Mouse (Mus musculus) hindbrain, embryonic 11.5 days (tissue): Measurements from ENCODE around the gene Sgsh. TPM values are rescaled to one million over a fixed set of nuclear protein-coding genes. Genes with fewer than 3 reads are reported as not detected.
A peak's percentile ranks its signal among the peaks of the same experiment; 100 is the strongest.

ENCODE experiments used
- ATAC-seq: fragments of 200-750 bp; cut with Nextera tagmentation; 2 replicates; pipeline ENCODE4 v1.8.0; 2017; ENCODE audit warnings: mild to moderate bottlenecking, moderate TSS enrichment, moderate library complexity; ENCODE audit not compliant: low FRiP score
- DNase-seq: peaks from one replicate; pipeline ENCODE4 v3.0.0-alpha.2; 2015; ENCODE audit warnings: low spot score
- H3K27ac ChIP-seq: fragments of 300-500 bp; sonication (generic); 2 replicates; pipeline ENCODE4 v1.5.1; 2014; ENCODE audit warnings: mild to moderate bottlenecking, low read depth, low read length
- H3K27me3 ChIP-seq: fragments of 300-500 bp; sonication (generic); 2 replicates; pipeline ENCODE4 v1.6.1; 2014; ENCODE audit warnings: mild to moderate bottlenecking, low read length, moderate library complexity, mixed read lengths; ENCODE audit not compliant: control insufficient read depth, insufficient read depth
- H3K36me3 ChIP-seq: fragments of 300-500 bp; sonication (generic); 2 replicates; pipeline ENCODE4 v1.6.1; 2014; ENCODE audit warnings: mild to moderate bottlenecking, low read length, moderate library complexity, mixed read lengths; ENCODE audit not compliant: control insufficient read depth, insufficient read depth
- H3K4me1 ChIP-seq: fragments of 300-500 bp; sonication (generic); replicated peaks from 2 replicates; pipeline ENCODE4 v1.6.1; 2014; ENCODE audit warnings: low read length, mixed read lengths; ENCODE audit not compliant: control insufficient read depth, insufficient read depth
- H3K4me2 ChIP-seq: fragments of 300-500 bp; sonication (generic); replicated peaks from 2 replicates; pipeline ENCODE4 v1.6.1; 2014; ENCODE audit warnings: mild to moderate bottlenecking, low read depth, low read length
- H3K4me3 ChIP-seq: fragments of 300-500 bp; sonication (generic); 2 replicates; pipeline ENCODE4 v1.5.1; 2014; ENCODE audit warnings: low read depth, low read length
- H3K9ac ChIP-seq: fragments of 300-500 bp; sonication (generic); 2 replicates; pipeline ENCODE4 v1.6.1; 2014; ENCODE audit warnings: low read depth, low read length
- H3K9me3 ChIP-seq: fragments of 300-500 bp; sonication (generic); 2 replicates; pipeline ENCODE4 v1.6.1; 2016; ENCODE audit warnings: low read length; ENCODE audit not compliant: control insufficient read depth
- WGBS: fragments of 180-500 bp; shearing (Covaris S2); extraction: QIAGEN DNeasy Blood & Tissue Kit; methylation state at CpG from one replicate; pipeline ENCODE4 v1.1.7; 2014; 5-methylcytosine and 5-hydroxymethylcytosine counted together
- polyA plus RNA-seq: library from polyadenylated mRNA; unstranded; fragments of >200 nt; fragmentation: Nextera tagmentation; extraction: Ambion mirVana; gene quantifications from 2 replicates; pipeline ENCODE4 v1.2.1, GENCODE M21; 2014

The Sgsh gene
- polyA plus RNA-seq: 4.4 and 6.0 TPM in 2 replicates

- H3K27ac ChIP-seq: peak within 1 kb of the TSS; percentile 47
- 2% methylated on average over 35 of the region's 40 CpGs for WGBS
- H3K4me1 ChIP-seq: peaks cover 2% of the 10 kb centered on the region; the same call in 1 of the 2 replicates
Observed at GRCm38 (mm10) chr11:119355443-119356385, at the start of gene Sgsh, which contains the start of gene Slc26a11. TSS of gene Sgsh (minus strand) at chr11:119355536. TSS of gene Slc26a11 (plus strand) at chr11:119355557.

GRCm38 (mm10) chr11:119404627-119405026 is 49.3 kb upstream of the Sgsh start:
- 47% methylated on average over 5 of the region's 5 CpGs for WGBS
- Histone ChIP-seq H3K9ac (no peak overlapping the region), H3K4me3 (no peak overlapping the region), H3K4me1 (no peaks in the 10 kb centered on the region), H3K27ac (no peak overlapping the region), H3K27me3 (no peaks in the 10 kb centered on the region), H3K9me3 (no peaks in the 10 kb centered on the region), H3K36me3 (no peaks in the 10 kb centered on the region), H3K4me2 (no peak overlapping the region)
- ATAC-seq (no peak), DNase-seq (peak; percentile 66)

More at GRCm38 (mm10) chr11:119355443-119356385, at the start of gene Sgsh, which contains the start of gene Slc26a11:
- ATAC-seq (peak; percentile 94), DNase-seq (peak; percentile 89)
- no peaks in the 10 kb centered on the region for H3K9me3 ChIP-seq
- no peaks in the 10 kb centered on the region for H3K36me3 ChIP-seq
- H3K27me3 ChIP-seq: no peaks in the 10 kb centered on the region
- H3K4me2 ChIP-seq: peak within 1 kb of the TSS; percentile 97
- H3K4me3 ChIP-seq: peak within 1 kb of the TSS; percentile 66
- peak within 1 kb of the TSS; percentile 71 for H3K9ac ChIP-seq

- Histone ChIP-seq H3K9ac (no peak overlapping the region), H3K9me3 (no peaks in the 10 kb centered on the region), H3K4me1 (no peaks in the 10 kb centered on the region), H3K4me3 (no peak overlapping the region), H3K36me3 (no peaks in the 10 kb centered on the region), H3K27me3 (no peaks in the 10 kb centered on the region), H3K27ac (no peak overlapping the region), H3K4me2 (no peak overlapping the region)
- DNase-seq: no peak
- no peak for ATAC-seq
- 59% methylated on average over 11 of the region's 11 CpGs for WGBS
Observed at GRCm38 (mm10) chr11:119402501-119403160, 47.3 kb upstream of the Sgsh start.

- WGBS: 27% methylated on average over 7 of the region's 7 CpGs
- no peak overlapping the region for H3K4me3 ChIP-seq
- no peaks in the 10 kb centered on the region for H3K36me3 ChIP-seq
- H3K9ac ChIP-seq: no peak overlapping the region
- no peak overlapping the region for H3K27ac ChIP-seq
- ATAC-seq: no peak
- no peak for DNase-seq
- no peaks in the 10 kb centered on the region for H3K9me3 ChIP-seq
- no peak overlapping the region for H3K4me2 ChIP-seq
- H3K27me3 ChIP-seq: peaks cover 47% of the 10 kb centered on the region
- H3K4me1 ChIP-seq: 0 out of 2 replicates have a peak, but pooled peaks cover 2% of the 10 kb centered on the region
Observed at GRCm38 (mm10) chr11:119396461-119396860, 41.1 kb upstream of the Sgsh start.

- no peak overlapping the region for H3K4me2 ChIP-seq
- DNase-seq (no peak), ATAC-seq (no peak)
- peaks cover 52% of the 10 kb centered on the region for H3K27me3 ChIP-seq
- no peaks in the 10 kb centered on the region for H3K9me3 ChIP-seq
- 0 out of 2 replicates have a peak, but pooled peaks cover 2% of the 10 kb centered on the region for H3K4me1 ChIP-seq
- H3K27ac ChIP-seq: no peak overlapping the region
- H3K9ac ChIP-seq: no peak overlapping the region
- WGBS: 14% methylated on average over 13 of the region's 13 CpGs
- no peak overlapping the region for H3K4me3 ChIP-seq
- H3K36me3 ChIP-seq: no peaks in the 10 kb centered on the region
Observed at GRCm38 (mm10) chr11:119395931-119396330, 40.6 kb upstream of the Sgsh start.

GRCm38 (mm10) chr11:119395394-119395793 is 40.1 kb upstream of the Sgsh start:
- 0 out of 2 replicates have a peak, but pooled peaks cover 2% of the 10 kb centered on the region for H3K4me1 ChIP-seq
- no peak overlapping the region for H3K27ac ChIP-seq
- no peak for ATAC-seq
- H3K27me3 ChIP-seq: peaks cover 57% of the 10 kb centered on the region
- H3K36me3 ChIP-seq: no peaks in the 10 kb centered on the region
- no peaks in the 10 kb centered on the region for H3K9me3 ChIP-seq
- 5% methylated on average over 7 of the region's 7 CpGs for WGBS
- no peak for DNase-seq
- no peak overlapping the region for H3K4me2 ChIP-seq
- no peak overlapping the region for H3K4me3 ChIP-seq
- no peak overlapping the region for H3K9ac ChIP-seq

- DNase-seq (no peak), ATAC-seq (no peak)
- no peaks in the 10 kb centered on the region for H3K9me3 ChIP-seq
- peaks cover 69% of the 10 kb centered on the region for H3K27me3 ChIP-seq
- WGBS: 47% methylated on average over 6 of the region's 6 CpGs
- H3K36me3 ChIP-seq: no peaks in the 10 kb centered on the region
- no peak overlapping the region for H3K4me3 ChIP-seq
- H3K4me2 ChIP-seq: no peak overlapping the region
- H3K9ac ChIP-seq: no peak overlapping the region
- peaks cover 5% of the 10 kb centered on the region; the same call in 1 of the 2 replicates for H3K4me1 ChIP-seq
- no peak overlapping the region for H3K27ac ChIP-seq
Observed at GRCm38 (mm10) chr11:119394210-119394609, 38.9 kb upstream of the Sgsh start.

- Histone ChIP-seq H3K36me3 (no peaks in the 10 kb centered on the region), H3K27ac (no peak overlapping the region), H3K9me3 (no peaks in the 10 kb centered on the region), H3K4me2 (peak overlapping the region; percentile 41), H3K4me3 (peak overlapping the region; percentile 32), H3K9ac (peak overlapping the region; percentile 34; the same call in 1 of the 2 replicates), H3K4me1 (peaks cover 5% of the 10 kb centered on the region; the same call in 1 of the 2 replicates), H3K27me3 (peaks cover 70% of the 10 kb centered on the region)
- DNase-seq: no peak
- ATAC-seq: no peak
- 25% methylated on average over 7 of the region's 7 CpGs for WGBS
Observed at GRCm38 (mm10) chr11:119393483-119393804, 38.1 kb upstream of the Sgsh start.
